In the genomic region with DNA sequence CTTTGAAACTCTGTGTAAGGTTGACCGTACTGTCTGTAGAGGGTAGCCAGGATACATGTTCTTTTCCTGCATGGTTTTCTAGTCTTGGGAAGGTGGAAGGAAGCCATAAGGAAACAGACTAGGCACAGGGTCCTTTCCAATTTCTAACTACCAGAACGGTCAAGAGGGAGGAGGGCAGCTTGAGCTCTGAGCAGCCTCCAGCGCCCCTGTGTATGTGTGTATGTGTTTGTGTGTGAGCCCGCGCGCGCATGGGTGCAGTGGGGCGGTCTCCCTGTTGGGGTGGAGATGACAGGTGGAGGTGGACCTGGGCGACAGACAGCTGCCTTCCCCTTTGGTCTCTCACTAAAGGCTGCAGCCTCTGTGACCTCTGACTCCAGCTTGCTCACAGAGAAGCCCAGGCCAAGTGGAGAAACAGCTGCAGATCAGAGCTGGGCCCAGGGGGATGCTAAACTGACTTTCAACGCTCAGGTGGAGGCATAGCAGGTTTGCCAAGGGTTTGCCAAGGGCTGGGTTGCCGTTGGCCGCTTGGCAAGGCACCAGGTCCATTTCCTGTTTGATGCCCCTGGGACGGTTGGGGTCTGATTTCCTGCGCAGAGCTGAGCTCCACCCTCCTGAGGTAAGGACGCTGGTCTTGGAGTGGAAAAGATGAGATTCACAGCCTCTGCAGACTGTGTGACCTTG, we compare ENCODE assay signal across 8 mouse cellular contexts. TPM values are rescaled to one million over a fixed set of nuclear protein-coding genes. Genes with fewer than 3 reads are reported as not detected.
DNase-seq lines count a peak whose midpoint lies in the region; ATAC-seq and TF ChIP-seq lines count a peak whose summit lies in the region.

No protein-coding gene starts in this region.

- 0 out of 2 replicates have a peak overlapping the region, but pooled peaks have one; percentile 16 for H3K27ac ChIP-seq in forebrain, embryonic 14.5 days (ENCODE audit: low read depth, low read length)
- no peak overlapping the region for H3K27ac ChIP-seq in hindbrain, embryonic 14.5 days
- no peak overlapping the region for H3K27ac ChIP-seq in liver, embryonic 14.5 days

- H3K36me3 ChIP-seq in forebrain, embryonic 14.5 days (ENCODE audit: control insufficient read depth, insufficient read depth, low read length), result no peaks in the 10 kb centered on the region
- H3K36me3 ChIP-seq in hindbrain, embryonic 14.5 days (replicated peaks; ENCODE audit: control insufficient read depth, insufficient read depth), result no peaks in the 10 kb centered on the region
- H3K36me3 ChIP-seq in liver, embryonic 14.5 days (replicated peaks; ENCODE audit: control insufficient read depth, insufficient read depth, low read depth), result no peaks in the 10 kb centered on the region

- TF ChIP-seq EP300 in liver, embryonic 14.5 days (IDR thresholded peaks at IDR 0.05; ENCODE audit: low read depth), result no peak

- peak overlapping the region; percentile 93 for H3K4me2 ChIP-seq in forebrain, embryonic 14.5 days (ENCODE audit: low read length)
- H3K4me2 ChIP-seq in hindbrain, embryonic 14.5 days (replicated peaks), result peak overlapping the region; percentile 92
- peak overlapping the region; percentile 77 for H3K4me2 ChIP-seq in liver, embryonic 14.5 days (ENCODE audit: low read depth)

- DNase-seq in left cerebral cortex, postnatal 4 days, result peak; percentile 64
- DNase-seq in left cerebral cortex, adult 9 months (ENCODE audit: low spot score in 2 of 2), result no peak
- DNase-seq in forebrain, embryonic 14.5 days (ENCODE audit: low spot score), result no peak
- no peak for DNase-seq in hindbrain, embryonic 14.5 days (ENCODE audit: low spot score)
- DNase-seq in liver, embryonic 14.5 days (ENCODE audit: low read depth in 3 of 3, low spot score in 3 of 3), result no peak
- DNase-seq in naive thymus-derived CD4-positive, alpha-beta T cell, adult 2 months (ENCODE audit: low read depth), result peak; percentile 46
- DNase-seq in c-Kit-positive CD71-positive TER-119-positive erythroid progenitor cells, embryonic 14.5 days (ENCODE audit: low spot score), result no peak
- DNase-seq in urinary bladder, postnatal 14 days (ENCODE audit: low spot score), result no peak

- no peak for TF ChIP-seq CTCF in liver, embryonic 14.5 days (IDR thresholded peaks at IDR 0.05; ENCODE audit: low read depth)

- intact Hi-C loops in left cerebral cortex, postnatal 4 days (cut with DNase I), result loop anchor here (5.0 kb wide), 2 partner anchors 59 to 74 kb away; no protein-coding TSS in a partner anchor

- no peaks in the 10 kb centered on the region for H3K27me3 ChIP-seq in forebrain, embryonic 14.5 days (replicated peaks; ENCODE audit: control insufficient read depth, insufficient read depth, low read length)
- H3K27me3 ChIP-seq in hindbrain, embryonic 14.5 days (ENCODE audit: control insufficient read depth, insufficient read depth, low read length), result no peaks in the 10 kb centered on the region
- H3K27me3 ChIP-seq in liver, embryonic 14.5 days (ENCODE audit: control insufficient read depth, insufficient read depth, low read length), result peaks cover 6% of the 10 kb centered on the region

- WGBS in forebrain, embryonic 14.5 days, result 13% methylated on average over 15 of the region's 15 CpGs
- whole genome bisulfite sequencing in hindbrain, embryonic 14.5 days, result 15% methylated on average over 15 of the region's 15 CpGs
- WGBS in liver, embryonic 14.5 days (ENCODE audit: insufficient replicate concordance), result 29% methylated on average over 15 of the region's 15 CpGs

- H3K9me3 ChIP-seq in forebrain, embryonic 14.5 days (replicated peaks; ENCODE audit: control insufficient read depth, low read length), result no peaks in the 10 kb centered on the region
- H3K9me3 ChIP-seq in hindbrain, embryonic 14.5 days (ENCODE audit: control insufficient read depth, low read length), result no peaks in the 10 kb centered on the region
- no peaks in the 10 kb centered on the region for H3K9me3 ChIP-seq in liver, embryonic 14.5 days (ENCODE audit: control insufficient read depth, low read length)

- H3K9ac ChIP-seq in forebrain, embryonic 14.5 days (ENCODE audit: low read length), result peak overlapping the region; percentile 95
- H3K9ac ChIP-seq in hindbrain, embryonic 14.5 days, result peak overlapping the region; percentile 90
- peak overlapping the region; percentile 57; the same call in 1 of the 2 replicates for H3K9ac ChIP-seq in liver, embryonic 14.5 days (replicated peaks)

- H3K4me1 ChIP-seq in forebrain, embryonic 14.5 days (ENCODE audit: control insufficient read depth, insufficient read depth, low read length), result peaks cover 38% of the 10 kb centered on the region
- H3K4me1 ChIP-seq in hindbrain, embryonic 14.5 days (replicated peaks; ENCODE audit: control insufficient read depth, insufficient read depth, low read length), result peaks cover 39% of the 10 kb centered on the region
- H3K4me1 ChIP-seq in liver, embryonic 14.5 days (replicated peaks; ENCODE audit: control insufficient read depth in 2 of 2, insufficient read depth in 2 of 2, low read length in 1 of 2), result peaks cover 0 to 15% of the 10 kb centered on the region in 2 experiments

- ATAC-seq in forebrain, embryonic 14.5 days, result no peak
- no peak for ATAC-seq in hindbrain, embryonic 14.5 days (ENCODE audit: low FRiP score)
- ATAC-seq in liver, embryonic 14.5 days (ENCODE audit: insufficient read depth), result no peak

- H3K4me3 ChIP-seq in forebrain, embryonic 14.5 days (ENCODE audit: low read depth, low read length), result peak overlapping the region; percentile 87
- H3K4me3 ChIP-seq in hindbrain, embryonic 14.5 days (replicated peaks; ENCODE audit: low read length), result peak overlapping the region; percentile 82
- H3K4me3 ChIP-seq in liver, embryonic 14.5 days (ENCODE audit: insufficient read depth in 1 of 2, low read depth in 2 of 2, low read length in 2 of 2), result peak overlapping the region; percentile 70

RNA-seq across cellular contexts. Expression of a gene that starts 1.2 kb away (rescaled TPM):
- 100 to 1,000 TPM; 208 to 215 TPM for total RNA-seq in left cerebral cortex, postnatal 4 days (2021)
- 40.3 and 58.5 TPM in 2 replicates for polyA plus RNA-seq in forebrain, embryonic 14.5 days (2014; fragmentation: Nextera tagmentation; extraction: Ambion mirVana)
- 63.0 and 65.9 TPM in 2 replicates for polyA plus RNA-seq in hindbrain, embryonic 14.5 days (2014; fragmentation: Nextera tagmentation; extraction: Ambion mirVana)
- polyA plus RNA-seq in liver, embryonic 14.5 days (2012; rRNA removed), result 3.1 TPM in 2 replicates
- polyA plus RNA-seq in liver, embryonic 14.5 days (2014; fragmentation: Nextera tagmentation; extraction: Ambion mirVana), result 2.9 TPM in 2 replicates

RNA-seq across cellular contexts. Expression of a gene that starts 21.6 kb away (rescaled TPM):
- total RNA-seq in left cerebral cortex, postnatal 4 days (2021), result 1 to 10 TPM; 7.9 to 8.0 TPM
- 105 and 131 TPM in 2 replicates for polyA plus RNA-seq in forebrain, embryonic 14.5 days (2014; fragmentation: Nextera tagmentation; extraction: Ambion mirVana)
- 50.0 and 65.6 TPM in 2 replicates for polyA plus RNA-seq in hindbrain, embryonic 14.5 days (2014; fragmentation: Nextera tagmentation; extraction: Ambion mirVana)
- polyA plus RNA-seq in liver, embryonic 14.5 days (2012; rRNA removed), result 0.32 and 0.40 TPM in 2 replicates
- 25.9 and 30.5 TPM in 2 replicates for polyA plus RNA-seq in liver, embryonic 14.5 days (2014; fragmentation: Nextera tagmentation; extraction: Ambion mirVana)

Comparison
In these comparisons a context has a peak if more than half of its experiments do, and no peak if none do; other contexts are left out.
1. DNase-seq: peak in left cerebral cortex, postnatal 4 days (single experiment) and naive thymus-derived CD4-positive, alpha-beta T cell, adult 2 months (single experiment); none in left cerebral cortex, adult 9 months (0 of 2), forebrain, embryonic 14.5 days (single experiment), hindbrain, embryonic 14.5 days (single experiment), liver, embryonic 14.5 days (0 of 3), c-Kit-positive CD71-positive TER-119-positive erythroid progenitor cells, embryonic 14.5 days (single experiment) and urinary bladder, postnatal 14 days (single experiment).
2. Peak in every context shown above with its lines, with median percentiles within 50 percentile points of each other: H3K4me2 ChIP-seq, H3K4me3 ChIP-seq and H3K9ac ChIP-seq.